Mouse (Mus musculus) cortical plate, adult 2 months (tissue): Measurements from ENCODE around the gene Mrpl42. TPM values are rescaled to one million over a fixed set of nuclear protein-coding genes. Genes with fewer than 3 reads are reported as not detected.
A peak's percentile ranks its signal among the peaks of the same experiment; 100 is the strongest.
"Not testable (repeated sequence)": the region's sequence is repeated elsewhere in the genome, so short reads cannot be mapped to it uniquely, and the experiment has no call there.

Experiments
- H3K27ac ChIP-seq: fragments of 200-500 bp; 2 replicates; pipeline ENCODE4 v1.5.1; 2012; ENCODE audit warnings: low read length, control low read depth, inconsistent platforms; ENCODE audit not compliant: insufficient read depth
- H3K4me1 ChIP-seq: fragments of 200-500 bp; 2 replicates; pipeline ENCODE4 v1.6.1; 2011; ENCODE audit warnings: low read length; ENCODE audit not compliant: control insufficient read depth, insufficient read depth
- H3K4me3 ChIP-seq: fragments of 200-500 bp; 2 replicates; pipeline ENCODE4 v1.5.1; 2011; ENCODE audit warnings: mild to moderate bottlenecking, low read length, control low read depth; ENCODE audit not compliant: insufficient read depth
- CTCF ChIP-seq: fragments of 200-500 bp; IDR thresholded peaks from 2 replicates; pipeline ENCODE4 v1.5.1; 2011; ENCODE audit warnings: mild to moderate bottlenecking, control low read depth, low read length; ENCODE audit not compliant: insufficient read depth; ENCODE audit errors: extremely low read depth
- POLR2A ChIP-seq: fragments of 200-500 bp; IDR thresholded peaks from 2 replicates; pipeline ENCODE4 v1.6.1; 2011; ENCODE audit warnings: mild to moderate bottlenecking, low read length, control low read depth; ENCODE audit not compliant: insufficient read depth; ENCODE audit errors: extremely low read depth
- polyA plus RNA-seq: library from polyadenylated mRNA; depleted of rRNA; stranded (reverse); fragments of >200 nt; gene quantifications from 2 replicates; pipeline ENCODE4 v1.2.3, GENCODE M21; 2012; rRNA removed

The Mrpl42 gene
- 143 and 161 TPM in 2 replicates for polyA plus RNA-seq

GRCm38 (mm10) chr10:95501463-95502081, at the start of gene Mrpl42:
Mrpl42 (minus strand) TSS chr10:95501940.
- no peaks in the 10 kb centered on the region for H3K4me1 ChIP-seq
- peak within 1 kb of the TSS; percentile 96 for H3K4me3 ChIP-seq
- H3K27ac ChIP-seq = peak within 1 kb of the TSS; percentile 94
- TF ChIP-seq POLR2A (peak; percentile 69), CTCF (no peak)

GRCm38 (mm10) chr10:95550506-95550905, 48.8 kb upstream of the Mrpl42 start:
- H3K4me1 ChIP-seq = no peaks in the 10 kb centered on the region; the same call in 1 of the 2 replicates
- H3K27ac ChIP-seq = no peak overlapping the region
- TF ChIP-seq CTCF (peak; percentile 16; the same call in 1 of the 2 replicates), POLR2A (no peak)
- H3K4me3 ChIP-seq = no peak overlapping the region

- not testable (repeated sequence) for H3K4me1 ChIP-seq, H3K4me3 ChIP-seq, H3K27ac ChIP-seq
Observed at GRCm38 (mm10) chr10:95549080-95549479, 47.3 kb upstream of the Mrpl42 start.

DNA sequence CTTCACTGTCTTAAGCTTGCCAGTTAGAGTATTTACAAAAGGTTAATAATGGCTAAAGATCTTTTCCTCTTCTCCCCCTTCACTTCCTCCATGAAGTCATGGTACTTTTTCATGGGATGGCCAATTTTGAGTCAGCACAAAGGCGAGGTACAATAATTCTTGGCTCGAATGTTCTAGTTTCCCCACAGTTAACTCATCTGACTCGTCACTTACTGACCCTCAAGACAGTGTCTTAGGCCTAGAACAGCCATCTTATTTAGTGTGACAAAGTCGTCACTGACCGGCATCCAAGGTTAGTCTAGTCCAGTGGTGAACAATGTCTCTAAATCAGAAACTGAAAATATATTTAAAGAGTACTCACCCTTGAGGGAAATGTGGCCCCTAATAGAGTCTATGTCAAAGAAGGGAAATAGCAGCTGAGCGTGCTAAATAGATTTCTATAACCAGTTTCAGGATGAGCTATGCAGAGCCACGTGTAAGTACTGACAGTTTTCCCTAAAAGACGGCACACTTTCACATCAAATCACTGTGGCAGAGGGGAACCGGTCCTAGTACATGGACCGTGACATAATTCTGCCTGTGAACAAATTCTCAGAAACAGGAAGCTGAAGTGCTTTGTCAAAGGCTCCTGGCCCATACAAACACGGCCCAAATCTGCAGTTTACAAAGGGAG, 46.5 kb upstream of the Mrpl42 start:
- no peak for TF ChIP-seq CTCF
- TF ChIP-seq POLR2A = no peak
- peaks cover 10% of the 10 kb centered on the region for H3K4me1 ChIP-seq
- no peak overlapping the region for H3K27ac ChIP-seq
- H3K4me3 ChIP-seq = no peak overlapping the region

- no peak for TF ChIP-seq CTCF
- no peak for TF ChIP-seq POLR2A
- peaks cover 10% of the 10 kb centered on the region for H3K4me1 ChIP-seq
- no peak overlapping the region for H3K4me3 ChIP-seq
- no peak overlapping the region for H3K27ac ChIP-seq
Observed at GRCm38 (mm10) chr10:95546178-95546577, 44.4 kb upstream of the Mrpl42 start.

GRCm38 (mm10) chr10:95545051-95545450, 43.3 kb upstream of the Mrpl42 start:
- H3K4me3 ChIP-seq = no peak overlapping the region
- peaks cover 10% of the 10 kb centered on the region for H3K4me1 ChIP-seq
- H3K27ac ChIP-seq = no peak overlapping the region
- TF ChIP-seq POLR2A (no peak), CTCF (no peak)

DNA sequence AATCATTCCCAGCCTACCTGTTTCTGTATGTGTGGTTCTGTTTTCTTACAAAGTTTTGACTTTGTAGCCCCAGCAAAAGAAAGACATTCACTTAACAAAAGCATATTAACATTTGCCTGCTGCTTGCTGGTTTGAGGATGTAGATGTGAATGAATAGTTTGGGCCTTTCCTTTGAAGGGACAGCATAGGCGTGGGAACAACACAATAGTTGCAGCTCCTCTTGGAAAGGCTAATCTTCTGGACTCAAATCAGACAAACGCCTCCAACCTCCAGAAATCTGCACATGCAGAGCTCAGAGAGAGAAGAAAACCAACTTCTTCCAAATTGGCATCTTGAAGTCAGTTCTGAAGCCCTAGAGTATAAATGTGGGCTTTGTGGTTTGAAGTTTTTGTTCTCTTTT, 42.9 kb upstream of the Mrpl42 start:
- Histone ChIP-seq H3K27ac (no peak overlapping the region), H3K4me3 (no peak overlapping the region), H3K4me1 (peaks cover 10% of the 10 kb centered on the region)

GRCm38 (mm10) chr10:95544004-95544403, 42.3 kb upstream of the Mrpl42 start:
- Histone ChIP-seq H3K27ac (peak overlapping the region; percentile 59; the same call in 1 of the 2 replicates), H3K4me1 (peaks cover 10% of the 10 kb centered on the region), H3K4me3 (no peak overlapping the region)
- TF ChIP-seq CTCF (no peak), POLR2A (no peak)

More for the DNA sequence above, 42.9 kb upstream of the Mrpl42 start:
- TF ChIP-seq POLR2A (no peak), CTCF (no peak)

DNA sequence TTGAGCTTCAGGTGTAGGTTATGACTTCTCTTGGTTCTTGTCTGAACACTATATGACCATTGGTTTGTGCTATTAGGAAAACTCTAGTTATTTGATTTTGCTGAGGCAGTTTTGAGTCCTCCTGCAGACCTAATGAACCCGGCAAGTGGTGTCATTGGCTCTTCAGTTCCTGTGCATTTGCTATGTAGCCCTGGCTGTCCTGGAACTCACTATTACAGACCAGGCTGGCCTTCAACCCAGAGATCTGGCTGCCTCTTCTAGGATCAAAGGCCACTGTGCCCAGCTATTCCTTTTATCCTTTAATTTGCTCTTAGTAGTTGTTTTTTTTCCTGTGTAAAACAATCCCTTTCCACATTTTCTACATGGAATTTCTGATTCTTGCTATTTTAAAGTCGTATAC, 41.6 kb upstream of the Mrpl42 start:
- TF ChIP-seq CTCF = no peak
- no peak for TF ChIP-seq POLR2A
- H3K4me3 ChIP-seq = no peak overlapping the region
- H3K27ac ChIP-seq = no peak overlapping the region
- H3K4me1 ChIP-seq = peaks cover 10% of the 10 kb centered on the region

GRCm38 (mm10) chr10:95542916-95543315, 41.2 kb upstream of the Mrpl42 start:
- TF ChIP-seq POLR2A (no peak), CTCF (no peak)

DNA sequence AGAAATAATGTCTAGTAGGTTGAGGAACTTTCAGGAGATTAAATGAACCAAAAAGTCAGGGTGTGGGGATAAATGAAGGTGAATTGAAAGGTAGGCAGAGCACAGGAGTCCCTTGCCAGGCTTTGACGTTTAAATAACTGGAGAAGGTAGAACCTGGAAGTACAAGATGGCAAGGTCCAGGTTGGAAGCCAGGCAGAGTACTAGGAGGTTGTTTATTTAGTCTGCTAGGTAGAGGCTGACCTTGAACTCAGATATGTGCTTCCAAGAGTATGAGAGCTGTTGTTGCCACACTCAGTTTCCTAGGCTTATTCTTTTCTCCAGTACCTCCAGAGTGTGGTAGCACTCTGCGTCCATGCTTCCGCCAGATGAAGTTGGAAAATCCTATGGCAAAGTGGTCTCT, 38.1 kb upstream of the Mrpl42 start:
- H3K4me1 ChIP-seq = peaks cover 7% of the 10 kb centered on the region
- TF ChIP-seq POLR2A (no peak), CTCF (no peak)
- no peak overlapping the region for H3K27ac ChIP-seq
- H3K4me3 ChIP-seq = no peak overlapping the region

More at GRCm38 (mm10) chr10:95542916-95543315, 41.2 kb upstream of the Mrpl42 start:
- peaks cover 10% of the 10 kb centered on the region for H3K4me1 ChIP-seq
- H3K27ac ChIP-seq = no peak overlapping the region
- H3K4me3 ChIP-seq = no peak overlapping the region
